Comparison of ENCODE assay signal across 25 mouse cellular contexts in the genomic region with DNA sequence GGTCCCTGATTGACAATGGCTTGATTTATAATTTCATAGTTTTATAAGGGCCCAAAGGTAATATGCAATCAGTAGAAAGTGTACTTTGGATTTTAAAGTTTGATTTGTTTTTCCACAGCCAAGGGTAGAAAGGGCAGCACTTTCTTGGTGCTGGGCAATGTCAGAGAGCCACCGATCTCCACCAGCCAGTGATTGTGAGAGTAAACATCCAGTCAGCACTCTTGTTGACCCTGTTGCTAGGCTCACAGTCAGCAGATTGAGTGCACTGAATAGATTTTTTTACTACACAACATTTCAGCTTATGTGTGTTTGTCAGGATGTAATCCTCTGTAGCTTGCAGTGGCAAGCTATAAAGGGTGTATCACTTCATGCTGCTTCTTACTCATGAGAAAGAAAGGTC.
DNase-seq lines count a peak whose midpoint lies in the region; ATAC-seq and TF ChIP-seq lines count a peak whose summit lies in the region.
"Had no signal": no experiment of that assay in that cellular context is flagged by ENCODE, and none has a peak within 500 bp of the region (broad histone marks: within the 10 kb centered on the region; RNA-seq: fewer than 3 reads in every experiment).

No protein-coding gene starts in this region.

- H3K9ac ChIP-seq in intestine, postnatal 0 days (ENCODE audit: low read depth, low read length), result no peak overlapping the region
- H3K9ac ChIP-seq in intestine, embryonic 15.5 days, result no peak overlapping the region
- no peak overlapping the region for H3K9ac ChIP-seq in liver, embryonic 11.5 days (ENCODE audit: low read depth, low read length)
- no peak overlapping the region for H3K9ac ChIP-seq in liver, embryonic 15.5 days
- H3K9ac ChIP-seq in stomach, embryonic 15.5 days, result no peak overlapping the region
- H3K9ac ChIP-seq: embryonic facial prominence, embryonic 13.5 days; forebrain, embryonic 13.5 days; hindbrain, embryonic 12.5 days had no signal

- H3K27me3 ChIP-seq in intestine, postnatal 0 days (replicated peaks; ENCODE audit: control insufficient read depth, insufficient read depth, low read length), result no peaks in the 10 kb centered on the region
- H3K27me3 ChIP-seq in intestine, embryonic 15.5 days (replicated peaks), result no peaks in the 10 kb centered on the region
- no peaks in the 10 kb centered on the region for H3K27me3 ChIP-seq in liver, embryonic 11.5 days (replicated peaks; ENCODE audit: control insufficient read depth, insufficient read depth, low read length)
- no peaks in the 10 kb centered on the region for H3K27me3 ChIP-seq in liver, embryonic 15.5 days
- no peaks in the 10 kb centered on the region for H3K27me3 ChIP-seq in stomach, embryonic 15.5 days (replicated peaks)
- H3K27me3 ChIP-seq: embryonic facial prominence, embryonic 13.5 days; forebrain, embryonic 13.5 days; hindbrain, embryonic 12.5 days had no signal

- no peak for TF ChIP-seq CTCF in intestine, postnatal 0 days (IDR thresholded peaks at IDR 0.05; ENCODE audit: low read depth)

- no peak overlapping the region for H3K4me3 ChIP-seq in intestine, postnatal 0 days (ENCODE audit: low read depth, low read length)
- no peak overlapping the region for H3K4me3 ChIP-seq in intestine, embryonic 15.5 days (replicated peaks)
- no peak overlapping the region for H3K4me3 ChIP-seq in liver, embryonic 11.5 days (ENCODE audit: low read depth, low read length)
- H3K4me3 ChIP-seq in liver, embryonic 15.5 days (replicated peaks), result no peak overlapping the region
- H3K4me3 ChIP-seq in stomach, embryonic 15.5 days (replicated peaks), result no peak overlapping the region
- H3K4me3 ChIP-seq: embryonic facial prominence, embryonic 10.5 days; embryonic facial prominence, embryonic 13.5 days; forebrain, embryonic 10.5 days; forebrain, embryonic 13.5 days; hindbrain, embryonic 12.5 days had no signal

- H3K27ac ChIP-seq in intestine, postnatal 0 days (ENCODE audit: low read depth, low read length), result no peak overlapping the region
- H3K27ac ChIP-seq in intestine, embryonic 15.5 days, result no peak overlapping the region
- no peak overlapping the region for H3K27ac ChIP-seq in liver, embryonic 11.5 days (ENCODE audit: low read depth, low read length)
- no peak overlapping the region for H3K27ac ChIP-seq in liver, embryonic 15.5 days (replicated peaks)
- H3K27ac ChIP-seq in stomach, embryonic 15.5 days, result no peak overlapping the region
- H3K27ac ChIP-seq: embryonic facial prominence, embryonic 10.5 days; embryonic facial prominence, embryonic 13.5 days; forebrain, embryonic 10.5 days; forebrain, embryonic 13.5 days; hindbrain, embryonic 12.5 days had no signal

- H3K9me3 ChIP-seq in intestine, postnatal 0 days (ENCODE audit: control insufficient read depth), result no peaks in the 10 kb centered on the region
- no peaks in the 10 kb centered on the region for H3K9me3 ChIP-seq in intestine, embryonic 15.5 days
- no peaks in the 10 kb centered on the region for H3K9me3 ChIP-seq in liver, embryonic 11.5 days (ENCODE audit: control insufficient read depth, low read length)
- no peaks in the 10 kb centered on the region for H3K9me3 ChIP-seq in liver, embryonic 15.5 days (replicated peaks)
- H3K9me3 ChIP-seq in stomach, embryonic 15.5 days, result no peaks in the 10 kb centered on the region
- H3K9me3 ChIP-seq: embryonic facial prominence, embryonic 10.5 days; embryonic facial prominence, embryonic 13.5 days; forebrain, embryonic 10.5 days; forebrain, embryonic 13.5 days; hindbrain, embryonic 12.5 days had no signal

- no peaks in the 10 kb centered on the region for H3K4me1 ChIP-seq in intestine, postnatal 0 days (replicated peaks; ENCODE audit: control insufficient read depth, insufficient read depth, low read length)
- no peaks in the 10 kb centered on the region for H3K4me1 ChIP-seq in intestine, embryonic 15.5 days (replicated peaks)
- no peaks in the 10 kb centered on the region for H3K4me1 ChIP-seq in liver, embryonic 11.5 days (replicated peaks; ENCODE audit: control insufficient read depth, insufficient read depth, low read length)
- H3K4me1 ChIP-seq in liver, embryonic 15.5 days (replicated peaks), result no peaks in the 10 kb centered on the region
- no peaks in the 10 kb centered on the region for H3K4me1 ChIP-seq in stomach, embryonic 15.5 days
- H3K4me1 ChIP-seq: embryonic facial prominence, embryonic 10.5 days; embryonic facial prominence, embryonic 13.5 days; forebrain, embryonic 10.5 days; forebrain, embryonic 13.5 days; hindbrain, embryonic 12.5 days had no signal

- ATAC-seq in intestine, postnatal 0 days, result peak; percentile 43; the same call in 1 of the 2 replicates
- ATAC-seq in intestine, embryonic 15.5 days, result no peak
- peak; percentile 51 for ATAC-seq in liver, embryonic 11.5 days (replicated peaks; ENCODE audit: low FRiP score)
- peak; percentile 66; the same call in 1 of the 2 replicates for ATAC-seq in liver, embryonic 15.5 days (ENCODE audit: insufficient read depth)
- peak; percentile 81 for ATAC-seq in stomach, embryonic 15.5 days (ENCODE audit: insufficient read depth, low FRiP score, low read depth)
- no peak for ATAC-seq in erythroblast, adult 5-6 weeks (replicated peaks; ENCODE audit: low FRiP score, poor library complexity, severe bottlenecking)
- no peak for ATAC-seq in monocyte, adult 5-6 weeks (replicated peaks; ENCODE audit: insufficient number of reproducible peaks, low FRiP score, low TSS enrichment, poor library complexity, severe bottlenecking)
- ATAC-seq: activated CD4-positive, CD25-positive, alpha-beta regulatory T cell, adult 4 months; forebrain, embryonic 13.5 days; forebrain, embryonic 16.5 days had no signal

- H3K4me2 ChIP-seq in intestine, postnatal 0 days (replicated peaks; ENCODE audit: low read depth), result no peak overlapping the region
- no peak overlapping the region for H3K4me2 ChIP-seq in intestine, embryonic 15.5 days (replicated peaks)
- H3K4me2 ChIP-seq in liver, embryonic 11.5 days, result no peak overlapping the region
- no peak overlapping the region for H3K4me2 ChIP-seq in liver, embryonic 15.5 days
- no peak overlapping the region for H3K4me2 ChIP-seq in stomach, embryonic 15.5 days
- H3K4me2 ChIP-seq: embryonic facial prominence, embryonic 13.5 days; forebrain, embryonic 13.5 days; heart, embryonic 11.5 days; hindbrain, embryonic 12.5 days had no signal

- WGBS in intestine, postnatal 0 days, result 26% methylated on average over 1 of the region's 1 CpGs
- 31% methylated on average over 1 of the region's 1 CpGs for WGBS in intestine, embryonic 15.5 days
- WGBS in liver, embryonic 11.5 days, result 56% methylated on average over 1 of the region's 1 CpGs
- WGBS in liver, embryonic 15.5 days (ENCODE audit: insufficient replicate concordance), result 70% methylated on average over 1 of the region's 1 CpGs
- WGBS in stomach, embryonic 15.5 days, result 43% methylated on average over 1 of the region's 1 CpGs

- H3K36me3 ChIP-seq in intestine, postnatal 0 days (ENCODE audit: control insufficient read depth, insufficient read depth), result no peaks in the 10 kb centered on the region
- no peaks in the 10 kb centered on the region for H3K36me3 ChIP-seq in intestine, embryonic 15.5 days
- no peaks in the 10 kb centered on the region for H3K36me3 ChIP-seq in liver, embryonic 11.5 days (ENCODE audit: control insufficient read depth, insufficient read depth, low read length)
- no peaks in the 10 kb centered on the region for H3K36me3 ChIP-seq in liver, embryonic 15.5 days (replicated peaks)
- H3K36me3 ChIP-seq in stomach, embryonic 15.5 days, result no peaks in the 10 kb centered on the region
- H3K36me3 ChIP-seq: embryonic facial prominence, embryonic 10.5 days; embryonic facial prominence, embryonic 13.5 days; forebrain, embryonic 10.5 days; hindbrain, embryonic 12.5 days had no signal

- DNase-seq in liver, embryonic 11.5 days (ENCODE audit: low spot score), result no peak
- no peak for DNase-seq in right cerebral cortex, postnatal 36 days (ENCODE audit: low spot score in 2 of 2)
- DNase-seq: adrenal gland, adult 8-10 months; adrenal gland, postnatal 25 days; cerebellum, adult 11-12 months; cerebellum, adult 8-10 months; cerebellum, postnatal 10 days; cerebellum, postnatal 36 days; embryo, embryonic 11 days; gastrocnemius, postnatal 10 days; heart, adult 11 months had no signal

Comparison
In these comparisons a context has a peak if more than half of its experiments do, and no peak if none do; other contexts are left out.
1. ATAC-seq: peak in intestine, postnatal 0 days (single experiment), liver, embryonic 11.5 days (single experiment), liver, embryonic 15.5 days (single experiment) and stomach, embryonic 15.5 days (single experiment); none in intestine, embryonic 15.5 days (single experiment), erythroblast, adult 5-6 weeks (single experiment) and monocyte, adult 5-6 weeks (single experiment).